Mouse (Mus musculus): Measurements from ENCODE around the gene Esp1. TPM values are rescaled to one million over a fixed set of nuclear protein-coding genes. Genes with fewer than 3 reads are reported as not detected.

The Esp1 gene
- not detected for total RNA-seq (2023)

DNA sequence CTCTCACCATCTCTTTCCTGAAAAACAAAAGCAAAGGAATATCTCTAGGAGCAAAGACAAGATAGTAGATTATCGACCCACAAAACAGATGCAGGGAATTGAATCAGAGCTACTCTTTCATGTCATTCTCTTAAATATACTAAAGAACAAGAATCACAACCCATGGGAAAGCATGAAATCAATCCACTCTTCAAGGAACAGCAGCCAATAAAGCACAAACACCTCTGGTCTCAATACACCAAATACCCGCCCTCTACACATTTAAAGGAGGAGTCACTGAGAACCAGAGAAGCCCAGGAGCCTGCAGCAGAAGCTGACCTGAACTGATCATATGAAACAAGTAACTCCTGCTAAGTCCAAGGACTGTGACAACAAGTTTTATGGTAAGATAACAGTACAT, at the start of gene Esp1:
Gene Esp1, plus strand, starts transcription at position 301 of the 400 bp plus-strand sequence.

Other genes with a start within 250 kb of the Esp1 start
- gene Esp8, start 207.1 kb upstream of the Esp1 start, total RNA-seq (2023), result not detected
- not detected for gene Esp6, start 165.6 kb upstream of the Esp1 start, total RNA-seq (2023)
- gene Esp4, start 128.5 kb upstream of the Esp1 start, total RNA-seq (2023), result not detected
- gene Esp3, start 95.0 kb upstream of the Esp1 start, total RNA-seq (2023), result not detected
- gene Crisp2, start 79.9 kb downstream of the Esp1 start, total RNA-seq (2023), result not detected
- not detected for gene Rhag, start 84.0 kb downstream of the Esp1 start, total RNA-seq (2023)
- gene 9130008F23Rik, start 153.4 kb downstream of the Esp1 start, total RNA-seq (2023), result not detected
- not detected for gene Glyatl3, start 187.2 kb downstream of the Esp1 start, total RNA-seq (2023)
- 10 to 100 TPM; 13.1 to 16.6 TPM for gene Mut, start 207.6 kb downstream of the Esp1 start, total RNA-seq (2023)
- gene Cenpq, start 207.9 kb downstream of the Esp1 start, total RNA-seq (2023), result 10 to 100 TPM; 40.6 to 44.3 TPM

Measured in B cell, adult 67 days (primary cell).